Mouse (Mus musculus): ENCODE measurements around the gene Rab1a. TPM values are rescaled to one million over a fixed set of nuclear protein-coding genes. Genes with fewer than 3 reads are reported as not detected.

Gene Rab1a
- polyA plus RNA-seq, 1 experiment from 2014 or later: 117 TPM

- no peaks in the 10 kb centered on the region for H3K27me3 ChIP-seq
- ATAC-seq (ENCODE audit: low read depth): no peak
- WGBS (ENCODE audit: insufficient replicate concordance): 82% methylated on average over 9 of the region's 9 CpGs
- DNase-seq: no peak
- no peak overlapping the region for H3K9ac ChIP-seq
- no peak overlapping the region for H3K4me3 ChIP-seq (replicated peaks)
- no peak overlapping the region for H3K4me2 ChIP-seq
- peaks cover 19% of the 10 kb centered on the region for H3K4me1 ChIP-seq (replicated peaks)
- H3K36me3 ChIP-seq: peaks cover 76% of the 10 kb centered on the region
- no peaks in the 10 kb centered on the region for H3K9me3 ChIP-seq (replicated peaks)
- no peak overlapping the region for H3K27ac ChIP-seq
Measured at GRCm38 (mm10) chr11:20239279-20239861, 38.1 kb downstream of the Rab1a start.

- peaks cover 73% of the 10 kb centered on the region for H3K36me3 ChIP-seq
- no peaks in the 10 kb centered on the region for H3K9me3 ChIP-seq (replicated peaks)
- ATAC-seq (ENCODE audit: low read depth) (no peak), DNase-seq (no peak)
- H3K4me3 ChIP-seq (replicated peaks): no peak overlapping the region
- H3K27ac ChIP-seq: no peak overlapping the region
- no peak overlapping the region for H3K4me2 ChIP-seq
- 75% methylated on average over 5 of the region's 5 CpGs for WGBS (ENCODE audit: insufficient replicate concordance)
- peaks cover 28% of the 10 kb centered on the region for H3K4me1 ChIP-seq (replicated peaks)
- H3K27me3 ChIP-seq: no peaks in the 10 kb centered on the region
- no peak overlapping the region for H3K9ac ChIP-seq
Measured at GRCm38 (mm10) chr11:20240331-20240730, 39.1 kb downstream of the Rab1a start.

- DNase-seq: no peak
- Histone ChIP-seq H3K9ac (no peak overlapping the region), H3K27ac (no peak overlapping the region), H3K4me3 (replicated peaks) (no peak overlapping the region), H3K9me3 (replicated peaks) (no peaks in the 10 kb centered on the region), H3K36me3 (peaks cover 67% of the 10 kb centered on the region), H3K4me2 (no peak overlapping the region), H3K27me3 (no peaks in the 10 kb centered on the region), H3K4me1 (replicated peaks) (peaks cover 37% of the 10 kb centered on the region)
- WGBS (ENCODE audit: insufficient replicate concordance): 88% methylated on average over 7 of the region's 7 CpGs
- no peak for ATAC-seq (ENCODE audit: low read depth)
Measured at GRCm38 (mm10) chr11:20241311-20241710, 40.1 kb downstream of the Rab1a start.

GRCm38 (mm10) chr11:20242366-20243056, 41.3 kb downstream of the Rab1a start:
- ATAC-seq (ENCODE audit: low read depth) (no peak), DNase-seq (no peak)
- whole genome bisulfite sequencing (ENCODE audit: insufficient replicate concordance): 79% methylated on average over 6 of the region's 6 CpGs
- no peak overlapping the region for H3K4me3 ChIP-seq (replicated peaks)
- H3K9me3 ChIP-seq (replicated peaks): no peaks in the 10 kb centered on the region
- H3K9ac ChIP-seq: no peak overlapping the region
- no peak overlapping the region for H3K4me2 ChIP-seq
- no peaks in the 10 kb centered on the region for H3K27me3 ChIP-seq
- no peak overlapping the region for H3K27ac ChIP-seq
- H3K36me3 ChIP-seq: peaks cover 55% of the 10 kb centered on the region
- peaks cover 49% of the 10 kb centered on the region for H3K4me1 ChIP-seq (replicated peaks)

GRCm38 (mm10) chr11:20243214-20243913, 42.1 kb downstream of the Rab1a start:
- Histone ChIP-seq H3K27me3 (no peaks in the 10 kb centered on the region), H3K4me2 (no peak overlapping the region), H3K27ac (no peak overlapping the region), H3K9ac (no peak overlapping the region), H3K4me3 (replicated peaks) (no peak overlapping the region), H3K36me3 (peaks cover 49% of the 10 kb centered on the region), H3K4me1 (replicated peaks) (peaks cover 57% of the 10 kb centered on the region), H3K9me3 (replicated peaks) (no peaks in the 10 kb centered on the region)
- DNase-seq (no peak), ATAC-seq (ENCODE audit: low read depth) (peak; percentile 49)
- 58% methylated on average over 9 of the region's 9 CpGs for WGBS (ENCODE audit: insufficient replicate concordance)

- H3K4me1 ChIP-seq (replicated peaks): peaks cover 66% of the 10 kb centered on the region
- ATAC-seq (ENCODE audit: low read depth) (peak; percentile 37; the same call in 1 of the 2 replicates), DNase-seq (no peak)
- peak overlapping the region; percentile 51 for H3K27ac ChIP-seq
- no peak overlapping the region for H3K4me2 ChIP-seq
- no peaks in the 10 kb centered on the region for H3K27me3 ChIP-seq
- H3K9me3 ChIP-seq (replicated peaks): no peaks in the 10 kb centered on the region
- peaks cover 36% of the 10 kb centered on the region for H3K36me3 ChIP-seq
- 71% methylated on average over 16 of the region's 16 CpGs for WGBS (ENCODE audit: insufficient replicate concordance)
- no peak overlapping the region for H3K4me3 ChIP-seq (replicated peaks)
- H3K9ac ChIP-seq: no peak overlapping the region
Measured at GRCm38 (mm10) chr11:20244336-20245290, 43.4 kb downstream of the Rab1a start.

- no peak overlapping the region for H3K9ac ChIP-seq
- no peaks in the 10 kb centered on the region for H3K9me3 ChIP-seq (replicated peaks)
- H3K4me1 ChIP-seq (replicated peaks): peaks cover 73% of the 10 kb centered on the region
- H3K27ac ChIP-seq: no peak overlapping the region
- 73% methylated on average over 6 of the region's 6 CpGs for WGBS (ENCODE audit: insufficient replicate concordance)
- DNase-seq (no peak), ATAC-seq (ENCODE audit: low read depth) (no peak)
- H3K27me3 ChIP-seq: no peaks in the 10 kb centered on the region
- H3K4me2 ChIP-seq: no peak overlapping the region
- H3K4me3 ChIP-seq (replicated peaks): no peak overlapping the region
- peaks cover 29% of the 10 kb centered on the region for H3K36me3 ChIP-seq
Measured at GRCm38 (mm10) chr11:20245316-20245715, 44.1 kb downstream of the Rab1a start.

GRCm38 (mm10) chr11:20246616-20247015, 45.4 kb downstream of the Rab1a start:
- ATAC-seq (ENCODE audit: low read depth) (no peak), DNase-seq (no peak)
- H3K36me3 ChIP-seq: peaks cover 16% of the 10 kb centered on the region
- H3K9ac ChIP-seq: no peak overlapping the region
- no peak overlapping the region for H3K4me2 ChIP-seq
- peaks cover 82% of the 10 kb centered on the region for H3K4me1 ChIP-seq (replicated peaks)
- no peaks in the 10 kb centered on the region for H3K27me3 ChIP-seq
- 53% methylated on average over 1 of the region's 1 CpGs for WGBS (ENCODE audit: insufficient replicate concordance)
- H3K4me3 ChIP-seq (replicated peaks): no peak overlapping the region
- no peaks in the 10 kb centered on the region for H3K9me3 ChIP-seq (replicated peaks)
- H3K27ac ChIP-seq: no peak overlapping the region

GRCm38 (mm10) chr11:20247146-20247855, 46.1 kb downstream of the Rab1a start:
- no peak overlapping the region for H3K9ac ChIP-seq
- WGBS (ENCODE audit: insufficient replicate concordance): 68% methylated on average over 8 of the region's 8 CpGs
- no peak overlapping the region for H3K4me3 ChIP-seq (replicated peaks)

GRCm38 (mm10) chr11:20248277-20248676, 47.0 kb downstream of the Rab1a start:
- no peaks in the 10 kb centered on the region for H3K27me3 ChIP-seq
- peak overlapping the region; percentile 93 for H3K9ac ChIP-seq
- 3% methylated on average over 4 of the region's 4 CpGs for WGBS (ENCODE audit: insufficient replicate concordance)
- H3K36me3 ChIP-seq: peaks cover 9% of the 10 kb centered on the region
- ATAC-seq (ENCODE audit: low read depth) (no peak), DNase-seq (no peak)
- peak overlapping the region; percentile 88 for H3K4me3 ChIP-seq (replicated peaks)
- H3K4me2 ChIP-seq: peak overlapping the region; percentile 99
- H3K4me1 ChIP-seq (replicated peaks): peaks cover 73% of the 10 kb centered on the region
- no peaks in the 10 kb centered on the region for H3K9me3 ChIP-seq (replicated peaks)
- H3K27ac ChIP-seq: peak overlapping the region; percentile 79; the same call in 1 of the 2 replicates

More at GRCm38 (mm10) chr11:20247146-20247855, 46.1 kb downstream of the Rab1a start:
- DNase-seq: no peak
- no peak for ATAC-seq (ENCODE audit: low read depth)
- H3K4me1 ChIP-seq (replicated peaks): peaks cover 82% of the 10 kb centered on the region
- peaks cover 12% of the 10 kb centered on the region for H3K36me3 ChIP-seq
- H3K4me2 ChIP-seq: peak overlapping the region; percentile 99; the same call in 1 of the 2 replicates
- H3K9me3 ChIP-seq (replicated peaks): no peaks in the 10 kb centered on the region
- H3K27me3 ChIP-seq: no peaks in the 10 kb centered on the region
- no peak overlapping the region for H3K27ac ChIP-seq
